Mouse (Mus musculus) neural tube, embryonic 13.5 days (tissue): Measurements from ENCODE around the gene Atp6v0e. TPM values are rescaled to one million over a fixed set of nuclear protein-coding genes. Genes with fewer than 3 reads are reported as not detected.

ENCODE experiments used
- polyA plus RNA-seq: library from polyadenylated mRNA; unstranded; fragments of >200 nt; fragmentation: Nextera tagmentation; extraction: Ambion mirVana; gene quantifications from 2 replicates; pipeline ENCODE4 v1.2.1, GENCODE M21; 2015

The Atp6v0e gene
- polyA plus RNA-seq, 1 experiment from 2014 or later = 126 TPM

Other genes starting within 250 kb of the Atp6v0e start
- 0.47 and 0.49 TPM in 2 replicates for gene Neurl1b, start 248.4 kb upstream of the Atp6v0e start, polyA plus RNA-seq
- gene Ergic1, start 101.7 kb upstream of the Atp6v0e start, polyA plus RNA-seq = 91.0 and 92.7 TPM in 2 replicates
- 32.5 and 36.8 TPM in 2 replicates for gene Dusp1, start 101.1 kb upstream of the Atp6v0e start, polyA plus RNA-seq
- 9.9 and 11.4 TPM in 2 replicates for gene Crebrf, start 52.4 kb downstream of the Atp6v0e start, polyA plus RNA-seq
- 46.2 and 47.9 TPM in 2 replicates for gene Bnip1, start 117.8 kb downstream of the Atp6v0e start, polyA plus RNA-seq
- 0.66 TPM in 1 of 2 replicates, not detected in the other for gene Nkx2-5, start 181.8 kb downstream of the Atp6v0e start, polyA plus RNA-seq